14 mouse cellular contexts compared by ENCODE assay signal in the genomic region with DNA sequence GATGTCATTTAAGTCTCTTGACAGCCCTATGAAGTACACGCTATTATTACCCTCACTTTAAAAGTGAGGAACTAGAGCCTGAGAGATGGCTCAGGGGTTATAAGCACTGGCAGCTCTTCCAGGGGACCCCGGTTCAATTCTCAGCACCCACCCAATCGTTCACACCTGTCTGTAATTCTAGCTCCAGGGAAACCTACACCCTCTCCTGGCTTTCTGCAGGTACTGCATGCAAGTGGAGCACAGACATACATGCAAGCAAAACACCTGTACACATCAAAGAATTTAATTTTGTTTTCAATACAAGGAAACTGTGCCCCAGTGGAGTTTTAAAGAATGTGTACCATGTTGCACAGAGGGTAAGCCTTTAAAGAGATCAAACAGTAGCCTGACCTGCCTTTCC. TPM values are rescaled to one million over a fixed set of nuclear protein-coding genes. Genes with fewer than 3 reads are reported as not detected.
DNase-seq lines count a peak whose midpoint lies in the region; ATAC-seq and TF ChIP-seq lines count a peak whose summit lies in the region.
"Had no signal": no experiment of that assay in that cellular context is flagged by ENCODE, and none has a peak within 500 bp of the region (broad histone marks: within the 10 kb centered on the region; RNA-seq: fewer than 3 reads in every experiment).

No protein-coding gene starts in this region.

- 91% methylated on average over 3 of the region's 3 CpGs for WGBS in heart, embryonic 11.5 days (ENCODE audit: insufficient replicate concordance)
- WGBS in lung, postnatal 0 days, result 66% methylated on average over 3 of the region's 3 CpGs
- 89% methylated on average over 3 of the region's 3 CpGs for WGBS in stomach, embryonic 15.5 days

- peaks cover 3% of the 10 kb centered on the region; the same call in 1 of the 2 replicates for H3K9me3 ChIP-seq in heart, embryonic 11.5 days (replicated peaks; ENCODE audit: control insufficient read depth, low read length)
- no peaks in the 10 kb centered on the region for H3K9me3 ChIP-seq in lung, postnatal 0 days (ENCODE audit: low read length)
- no peaks in the 10 kb centered on the region for H3K9me3 ChIP-seq in stomach, embryonic 15.5 days

- peaks cover 53% of the 10 kb centered on the region for H3K4me1 ChIP-seq in heart, embryonic 11.5 days (ENCODE audit: control insufficient read depth, insufficient read depth, low read length)
- peaks cover 21% of the 10 kb centered on the region; the same call in 1 of the 2 replicates for H3K4me1 ChIP-seq in lung, postnatal 0 days (ENCODE audit: insufficient read depth, low read depth, low read length)
- H3K4me1 ChIP-seq in stomach, embryonic 15.5 days, result peaks cover 44% of the 10 kb centered on the region

- no peak for TF ChIP-seq EP300 in lung, postnatal 0 days (IDR thresholded peaks at IDR 0.05)

- no peak overlapping the region for H3K4me3 ChIP-seq in heart, embryonic 11.5 days (ENCODE audit: low read depth, low read length)
- no peak overlapping the region for H3K4me3 ChIP-seq in lung, postnatal 0 days (ENCODE audit: low read depth, low read length)
- H3K4me3 ChIP-seq in stomach, embryonic 15.5 days (replicated peaks), result no peak overlapping the region

- H3K9ac ChIP-seq in heart, embryonic 11.5 days (ENCODE audit: low read depth, low read length), result no peak overlapping the region
- H3K9ac ChIP-seq in lung, postnatal 0 days (replicated peaks; ENCODE audit: low read depth), result no peak overlapping the region
- no peak overlapping the region for H3K9ac ChIP-seq in stomach, embryonic 15.5 days

- peak; percentile 57 for TF ChIP-seq CTCF in lung, postnatal 0 days (IDR thresholded peaks at IDR 0.05)

- no peaks in the 10 kb centered on the region for H3K27me3 ChIP-seq in heart, embryonic 11.5 days (ENCODE audit: control insufficient read depth, insufficient read depth, low read length)
- H3K27me3 ChIP-seq in lung, postnatal 0 days (replicated peaks; ENCODE audit: insufficient read depth, low read length), result no peaks in the 10 kb centered on the region
- no peaks in the 10 kb centered on the region for H3K27me3 ChIP-seq in stomach, embryonic 15.5 days (replicated peaks)

- DNase-seq in heart, postnatal 4 days, result no peak
- no peak for DNase-seq in lung, postnatal 0 days (ENCODE audit: low spot score)
- DNase-seq in lung, adult 18-20 months, result no peak
- DNase-seq in induced T-regulatory cell, adult 2 months (ENCODE audit: low read depth), result peak; percentile 38
- DNase-seq in thymus, adult 18-20 months, result no peak
- no peak for DNase-seq in gastrocnemius, postnatal 10 days
- DNase-seq: adrenal gland, adult 8-10 months; cerebellum, postnatal 14 days; kidney, postnatal 14 days; right cerebral cortex, postnatal 4 days; thymus, postnatal 25 days had no signal

- ATAC-seq in heart, embryonic 11.5 days (replicated peaks; ENCODE audit: insufficient number of reproducible peaks, low FRiP score, low TSS enrichment), result no peak
- no peak for ATAC-seq in lung, postnatal 0 days
- ATAC-seq in stomach, embryonic 15.5 days (ENCODE audit: insufficient read depth, low FRiP score, low read depth), result no peak
- ATAC-seq: forebrain, embryonic 16.5 days had no signal

- H3K4me2 ChIP-seq in heart, embryonic 11.5 days, result peak overlapping the region; percentile 92
- no peak overlapping the region for H3K4me2 ChIP-seq in lung, postnatal 0 days (replicated peaks; ENCODE audit: low read depth, low read length)
- H3K4me2 ChIP-seq in stomach, embryonic 15.5 days, result peak overlapping the region; percentile 90; the same call in 1 of the 2 replicates

- 0 out of 2 replicates have a peak, but pooled peaks cover 2% of the 10 kb centered on the region for H3K36me3 ChIP-seq in heart, embryonic 11.5 days (ENCODE audit: control insufficient read depth, insufficient read depth, low read length)
- no peaks in the 10 kb centered on the region for H3K36me3 ChIP-seq in lung, postnatal 0 days (ENCODE audit: insufficient read depth, low read length)
- H3K36me3 ChIP-seq in stomach, embryonic 15.5 days, result no peaks in the 10 kb centered on the region

- 0 out of 2 replicates have a peak overlapping the region, but pooled peaks have one; percentile 12 for H3K27ac ChIP-seq in heart, embryonic 11.5 days (ENCODE audit: low read depth, low read length)
- H3K27ac ChIP-seq in lung, postnatal 0 days (ENCODE audit: low read length), result no peak overlapping the region; the same call in 1 of the 2 replicates
- H3K27ac ChIP-seq in stomach, embryonic 15.5 days, result no peak overlapping the region

RNA-seq across cellular contexts. Expression of a gene that starts 2.4 kb away (rescaled TPM):
- polyA plus RNA-seq in heart, embryonic 11.5 days (2014; fragmentation: Nextera tagmentation; extraction: Ambion mirVana), result 6.9 and 10.1 TPM in 2 replicates
- total RNA-seq in heart, postnatal 4 days (2021), result 10 to 100 TPM; 91.0 to 95.1 TPM
- polyA plus RNA-seq in lung, postnatal 0 days (2015; fragmentation: Nextera tagmentation; extraction: Ambion mirVana), result 5.6 and 6.4 TPM in 2 replicates
- polyA plus RNA-seq in stomach, embryonic 15.5 days (2015; fragmentation: Nextera tagmentation; extraction: Ambion mirVana), result 6.8 and 6.9 TPM in 2 replicates
- 10 to 100 TPM; 79.8 to 85.6 TPM for total RNA-seq in gastrocnemius, postnatal 10 days (2021)
